Mouse (Mus musculus): Measurements from ENCODE around the gene Slc6a1.

Gene Slc6a1
- long read RNA-seq, experiment 1 = 0 reads
- long read RNA-seq, experiment 2 = 0 reads

DNA sequence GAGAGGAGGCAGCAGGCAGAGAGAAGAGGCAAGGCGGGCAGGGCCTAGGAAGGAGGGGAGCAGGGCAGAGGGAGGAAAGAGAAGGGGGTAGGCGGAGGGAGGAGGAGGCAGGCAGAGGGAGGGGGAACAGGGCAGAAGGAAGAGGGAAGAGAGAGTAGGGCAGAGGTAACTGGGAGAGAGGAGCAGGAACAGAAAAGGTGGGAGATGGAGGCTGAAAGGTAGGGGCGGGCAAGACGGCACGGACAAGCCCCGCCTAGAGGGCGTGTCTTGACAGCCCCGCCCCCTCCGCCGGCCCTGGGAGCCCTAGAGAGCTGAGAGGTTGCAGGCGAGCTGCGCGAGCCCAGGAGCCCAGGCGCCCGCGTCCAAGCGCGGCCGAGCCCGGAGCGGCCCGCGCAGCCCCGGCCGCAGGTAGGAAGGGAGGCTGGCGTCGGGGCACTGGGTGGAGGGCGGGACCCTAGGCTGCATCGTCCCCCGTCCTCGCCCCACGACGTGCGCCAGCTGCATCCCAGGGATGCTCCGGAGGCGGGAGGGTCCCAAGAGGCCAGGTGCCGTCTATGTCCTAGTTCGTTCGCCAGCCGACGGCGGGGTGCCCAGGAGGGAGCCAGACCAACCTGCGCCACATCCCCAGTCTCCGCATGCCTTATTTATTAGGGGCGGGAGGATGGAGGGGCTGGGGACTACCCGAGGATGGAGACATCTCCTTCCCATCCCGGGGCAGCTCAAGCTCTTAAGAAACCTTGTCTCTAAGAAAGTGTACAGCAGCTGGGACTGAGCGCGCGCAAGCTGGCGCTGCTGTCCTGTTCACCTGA lies at the start of gene Slc6a1:
TSS of gene Slc6a1 (plus strand) at position 167 of the 809 bp plus-strand sequence.
- intact Hi-C loops (cut with DNase I) = no loop called here

DNA sequence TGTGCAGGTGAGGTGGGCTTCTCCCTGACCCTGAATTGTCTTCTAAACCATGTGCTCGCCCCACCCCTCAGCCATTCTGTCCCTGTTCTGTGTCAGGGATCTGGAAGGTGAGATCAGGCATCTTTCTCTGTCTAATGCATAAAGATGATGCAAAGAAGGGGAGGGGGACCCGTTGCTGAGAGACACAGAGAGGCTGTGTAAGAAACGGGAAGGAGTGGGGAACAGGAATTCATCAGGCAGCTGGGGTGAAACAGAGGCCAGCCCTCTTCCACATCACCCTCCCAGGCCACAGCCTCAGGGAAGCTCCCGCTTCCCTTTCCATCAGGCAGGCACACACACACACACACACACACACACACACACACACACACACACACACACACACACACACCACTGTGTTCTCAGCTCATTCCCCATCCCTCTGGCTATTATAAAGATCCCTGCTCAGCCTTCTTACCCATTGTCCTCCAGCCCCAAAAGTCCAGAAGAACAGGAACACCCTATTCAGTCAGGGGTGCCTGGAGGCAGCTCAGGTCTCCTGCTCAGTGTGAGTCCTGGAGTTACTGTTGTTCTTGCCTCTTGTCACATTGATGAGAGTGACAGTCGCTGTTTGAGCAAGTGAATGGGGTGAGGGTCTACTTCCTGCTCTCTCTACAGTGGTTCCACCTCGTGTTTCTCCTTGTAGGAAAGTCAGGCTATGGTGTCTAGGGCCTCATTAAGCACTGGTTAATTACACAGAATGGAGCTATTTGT lies 43.4 kb upstream of the Slc6a1 start:
- intact Hi-C loops (cut with DNase I) = no loop called here

DNA sequence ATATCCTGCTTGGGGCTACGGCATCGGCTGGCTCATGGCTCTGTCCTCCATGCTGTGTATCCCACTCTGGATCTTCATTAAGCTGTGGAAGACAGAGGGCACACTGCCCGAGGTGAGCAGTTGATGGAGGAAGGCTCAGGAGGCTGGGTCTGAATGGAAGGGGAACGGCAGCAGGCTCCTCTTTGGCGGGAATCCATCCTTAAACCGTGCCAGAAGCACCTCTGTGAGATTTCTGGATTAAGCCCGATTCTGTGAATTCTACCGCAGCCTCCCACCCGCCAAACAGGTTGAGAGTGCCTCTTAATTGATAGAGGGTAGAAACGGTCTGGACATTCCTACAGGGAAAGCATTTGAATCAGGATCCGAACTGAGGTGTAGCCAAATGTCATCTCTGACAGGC lies 36.8 kb upstream of the Slc6a1 start:
- intact Hi-C loops (cut with DNase I) = no loop called here

DNA sequence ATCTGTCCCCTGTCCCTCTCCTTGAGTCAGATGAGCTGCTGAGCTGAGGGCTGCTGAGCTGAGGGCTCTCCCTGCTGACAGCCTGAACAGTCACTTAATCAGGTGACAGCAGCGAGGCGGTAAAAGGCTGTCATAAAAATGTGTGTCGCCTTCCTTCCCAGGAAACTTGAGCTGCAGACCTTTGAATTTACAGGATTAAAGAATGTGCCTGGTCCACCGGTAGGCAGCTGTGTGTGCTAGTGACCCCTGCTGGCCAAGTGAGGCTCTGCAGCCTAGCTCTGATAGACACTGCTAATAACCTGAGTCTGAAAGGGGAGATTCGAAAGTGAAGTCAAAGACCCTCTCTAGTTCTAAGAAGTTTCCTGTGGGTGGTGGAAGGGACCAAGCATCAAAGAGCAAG lies 32.1 kb upstream of the Slc6a1 start:
- intact Hi-C loops (cut with DNase I) = loop anchor here (5.0 to 10.0 kb wide), 2 partner anchors 163 to 486 kb away; no protein-coding TSS in a partner anchor

DNA sequence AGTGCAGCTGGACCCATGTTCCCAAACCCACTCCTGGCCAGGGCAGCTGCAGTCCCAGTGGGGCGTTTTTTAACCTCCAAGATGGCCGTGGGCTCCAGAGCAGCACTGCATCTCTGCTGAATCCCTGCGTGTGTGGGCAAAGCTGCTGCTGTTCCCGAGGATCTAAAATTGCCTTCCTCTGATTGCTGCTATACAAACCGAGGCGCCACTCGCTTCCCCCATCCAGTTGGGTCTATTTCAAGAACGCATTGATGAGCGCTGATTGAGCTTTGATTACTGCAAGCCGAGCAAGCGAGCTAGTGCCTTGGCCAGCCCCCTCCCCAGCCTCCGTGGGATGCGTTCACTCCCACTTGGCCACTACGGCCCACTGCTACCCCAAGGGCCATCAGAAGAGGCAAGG lies 27.5 kb upstream of the Slc6a1 start:
- intact Hi-C loops (cut with DNase I) = loop anchor here (5.0 to 10.0 kb wide), 2 partner anchors 168 to 490 kb away; no protein-coding TSS in a partner anchor

DNA sequence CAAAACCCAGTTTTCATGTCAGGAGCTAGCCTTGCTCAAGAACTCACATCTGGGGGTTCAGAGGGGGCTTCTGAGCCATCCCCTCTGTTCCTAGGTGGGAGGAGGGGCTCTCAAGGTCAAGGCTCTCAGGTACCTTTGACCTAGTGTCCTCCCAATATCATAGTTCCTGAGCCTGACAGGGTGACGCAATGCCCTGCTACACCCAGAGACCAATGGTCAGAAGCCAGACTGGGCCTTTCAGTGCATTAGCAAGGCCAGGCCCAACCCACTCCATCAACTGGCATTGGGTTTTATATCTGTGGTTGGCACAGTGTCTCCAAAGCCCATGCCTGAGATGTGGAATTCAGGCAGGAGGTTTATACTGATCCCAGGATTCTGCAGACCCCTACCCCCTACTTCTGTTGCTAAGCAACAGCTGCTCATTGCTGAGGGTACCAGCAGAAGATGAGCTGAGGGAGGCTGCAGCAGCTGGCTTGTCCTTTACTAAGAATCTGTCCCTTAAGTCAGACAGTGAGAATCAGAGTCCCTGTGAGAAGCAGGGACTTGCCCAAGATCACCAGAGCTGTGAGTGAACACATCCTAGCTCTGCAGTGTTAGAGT lies 24.6 kb upstream of the Slc6a1 start:
- intact Hi-C loops (cut with DNase I) = loop anchor here (10.0 kb wide), 1 partner anchor 493 kb away; no protein-coding TSS in a partner anchor

DNA sequence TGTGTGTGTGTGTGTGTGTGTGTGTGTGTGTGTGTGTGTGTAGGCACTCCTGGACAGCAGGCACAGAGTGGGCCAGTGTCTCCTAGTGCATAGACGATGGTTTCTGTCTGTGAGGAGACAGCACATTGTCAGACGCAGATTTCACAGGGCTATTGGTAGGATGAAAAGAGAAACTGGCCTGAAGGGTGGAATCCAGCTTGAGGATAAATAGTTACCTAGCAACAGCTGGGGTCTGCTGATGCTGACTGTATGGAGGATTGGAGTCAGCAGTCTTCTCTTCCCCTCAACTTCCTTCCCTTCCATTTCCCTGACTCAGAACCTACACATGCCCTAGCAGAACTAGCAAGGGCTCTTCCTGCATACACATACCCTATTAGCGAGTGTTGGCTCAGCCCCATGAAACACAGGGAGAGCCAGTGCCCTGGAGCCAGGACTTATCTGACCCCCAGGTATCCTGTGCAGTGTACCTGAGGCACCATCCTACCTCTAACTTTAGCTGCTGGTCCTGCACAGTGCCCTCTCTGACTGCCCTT lies 23.7 kb upstream of the Slc6a1 start:
- intact Hi-C loops (cut with DNase I) = loop anchor here (10.0 kb wide), 1 partner anchor 494 kb away; no protein-coding TSS in a partner anchor

DNA sequence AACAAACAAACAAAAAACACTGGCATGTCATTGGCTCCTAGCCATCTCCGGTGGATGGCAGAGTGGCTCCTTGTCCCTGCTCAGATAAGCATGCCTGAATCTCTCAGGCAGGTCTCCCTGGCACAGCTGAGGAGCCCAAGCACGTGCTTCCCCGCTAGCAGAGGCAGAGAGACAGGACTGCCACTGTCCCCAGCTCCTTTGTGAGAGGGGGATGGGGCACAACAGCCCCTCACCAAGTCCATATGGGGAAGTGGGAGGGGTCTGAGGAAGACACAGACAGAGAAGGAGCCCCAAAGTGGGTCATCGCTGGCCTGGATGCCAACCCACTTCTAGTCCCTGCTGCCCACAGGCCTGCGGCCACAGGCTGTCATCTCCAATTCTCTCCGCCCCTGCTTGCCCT lies 20.8 kb upstream of the Slc6a1 start:
- intact Hi-C loops (cut with DNase I) = no loop called here

DNA sequence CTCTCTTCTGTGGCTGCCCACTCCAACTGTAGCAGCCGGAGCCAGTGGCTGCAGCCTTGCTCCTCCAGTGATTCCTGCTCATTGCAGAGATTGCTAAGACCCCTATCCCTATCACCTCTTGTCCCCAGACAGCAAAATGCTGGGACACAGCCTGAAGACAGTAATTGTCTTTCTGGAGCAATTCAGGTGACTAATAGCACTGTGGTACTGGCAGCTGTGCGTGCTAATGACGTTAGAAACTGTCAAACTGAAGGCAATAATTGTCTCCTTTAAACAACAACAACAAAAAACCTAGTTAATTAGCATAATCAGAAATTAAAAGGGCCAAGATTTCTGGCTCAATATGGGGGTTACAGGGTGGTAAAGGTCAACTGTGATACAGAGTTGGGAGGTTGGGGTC lies 18.4 kb upstream of the Slc6a1 start:
- intact Hi-C loops (cut with DNase I) = no loop called here

DNA sequence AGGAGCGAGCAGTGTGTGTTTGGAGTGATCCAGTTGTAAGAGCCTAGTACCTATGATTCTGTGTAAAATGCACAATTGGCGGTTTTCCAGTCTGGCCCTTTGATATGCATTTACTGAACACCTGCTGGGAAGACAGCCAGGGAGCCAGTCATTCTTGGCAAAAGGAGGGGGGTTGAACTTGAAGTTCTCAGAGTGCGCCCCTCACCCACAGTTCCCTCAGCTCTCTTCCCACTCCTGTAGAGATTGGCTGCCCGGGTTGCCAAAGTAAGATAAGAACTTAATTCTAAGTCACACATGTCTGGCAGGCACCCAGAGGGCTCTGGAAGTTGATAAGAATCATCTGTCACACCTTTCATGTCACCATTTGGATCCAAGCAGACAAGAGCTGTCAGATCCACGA lies 18.0 kb upstream of the Slc6a1 start:
- intact Hi-C loops (cut with DNase I) = no loop called here

DNA sequence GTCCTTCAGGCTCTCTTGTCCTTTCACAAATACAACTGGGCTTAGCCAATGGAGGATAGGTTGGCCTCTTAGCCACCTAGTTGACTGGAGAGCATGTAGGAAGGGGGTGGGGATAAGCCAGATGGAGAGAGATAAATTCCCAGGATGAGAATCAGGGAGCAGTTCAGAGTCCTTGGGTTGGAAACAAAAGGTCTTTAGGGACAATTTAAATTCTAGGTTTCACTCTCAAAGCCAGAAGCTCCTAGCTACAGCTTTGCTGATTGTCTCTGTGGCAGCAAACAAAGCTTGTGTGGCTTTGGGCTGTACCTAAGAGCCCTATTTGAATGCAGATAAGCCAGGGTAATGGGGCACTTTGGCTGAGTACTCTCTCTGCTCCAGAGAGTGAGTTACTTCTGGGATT lies 16.2 kb upstream of the Slc6a1 start:
- intact Hi-C loops (cut with DNase I) = no loop called here

DNA sequence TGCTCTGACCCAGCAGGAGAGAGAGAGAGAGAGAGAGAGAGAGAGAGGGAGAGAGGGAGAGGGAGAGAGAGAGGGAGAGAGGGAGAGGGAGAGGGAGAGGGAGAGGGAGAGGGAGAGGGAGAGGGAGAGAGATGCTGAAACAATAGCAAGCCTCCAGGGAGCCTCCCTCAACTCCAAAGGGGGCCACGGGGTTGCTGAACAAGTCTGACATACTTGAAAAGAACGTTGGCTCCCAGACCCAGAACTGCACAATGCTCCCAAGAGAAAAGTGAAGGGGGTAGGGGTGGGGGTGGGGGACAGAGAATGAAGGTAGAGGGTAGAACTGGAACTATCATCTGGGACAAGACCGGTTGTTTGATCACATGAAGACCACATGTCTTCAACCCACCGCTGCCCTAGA lies 14.5 kb upstream of the Slc6a1 start:
- intact Hi-C loops (cut with DNase I) = no loop called here

DNA sequence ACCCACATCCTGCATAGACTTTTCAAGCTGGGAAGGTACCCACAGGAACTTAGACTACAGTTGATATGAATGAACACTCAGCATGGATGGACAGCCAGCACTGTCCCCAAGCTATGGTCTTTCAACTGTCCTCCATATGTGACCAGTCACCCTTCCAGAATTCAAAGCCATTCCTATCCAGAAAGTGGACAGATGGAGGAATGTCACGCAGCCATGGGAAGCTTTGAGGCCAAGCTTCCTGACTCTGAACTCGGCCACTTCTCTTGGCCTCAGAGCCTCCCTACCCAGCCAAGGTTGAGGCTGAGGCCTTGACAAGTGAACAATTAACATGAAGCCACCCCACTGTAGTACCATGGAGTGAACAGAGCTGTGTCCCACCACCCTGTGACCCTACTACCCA lies 12.8 kb upstream of the Slc6a1 start:
- intact Hi-C loops (cut with DNase I) = no loop called here

DNA sequence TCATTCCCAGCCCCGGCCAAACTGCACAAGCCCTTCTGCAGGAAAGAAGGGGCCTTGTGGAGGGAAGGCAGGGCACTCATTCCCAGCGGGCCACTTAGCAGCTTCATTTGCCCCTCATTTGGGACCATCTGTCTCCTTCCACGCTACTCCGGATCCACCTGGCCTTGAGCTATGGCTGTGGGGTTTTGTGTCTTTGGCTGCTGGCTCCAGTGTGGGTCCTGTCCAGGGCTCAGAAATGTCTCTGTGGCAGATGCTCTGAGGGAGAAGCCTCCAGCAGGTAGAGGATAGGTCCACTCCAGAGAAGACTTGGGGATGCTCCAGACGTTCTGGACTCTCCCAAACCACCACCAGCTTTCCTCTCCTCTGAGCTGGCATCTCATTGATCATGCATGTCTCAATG lies 11.6 kb upstream of the Slc6a1 start:
- intact Hi-C loops (cut with DNase I) = no loop called here

DNA sequence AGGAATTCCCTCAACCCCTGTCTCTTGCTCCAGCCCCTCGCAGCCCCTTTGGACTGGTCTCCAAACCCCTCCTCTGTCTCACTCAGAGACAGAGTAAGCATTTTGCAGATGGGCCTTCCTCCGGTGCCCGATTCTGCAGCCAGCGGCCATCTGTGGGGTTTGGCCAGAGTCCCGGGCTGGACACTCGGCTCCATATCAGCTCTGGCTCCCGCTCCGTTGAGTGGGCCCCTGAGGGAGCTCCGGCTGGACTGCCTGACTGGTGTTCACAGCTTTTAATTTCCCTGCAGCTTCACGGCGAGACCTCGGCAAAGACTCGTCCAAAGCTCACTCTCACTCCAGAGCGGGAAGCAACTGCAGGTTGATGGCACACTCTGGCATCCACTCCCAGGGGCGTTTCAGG lies 10.2 kb upstream of the Slc6a1 start:
- intact Hi-C loops (cut with DNase I) = no loop called here

DNA sequence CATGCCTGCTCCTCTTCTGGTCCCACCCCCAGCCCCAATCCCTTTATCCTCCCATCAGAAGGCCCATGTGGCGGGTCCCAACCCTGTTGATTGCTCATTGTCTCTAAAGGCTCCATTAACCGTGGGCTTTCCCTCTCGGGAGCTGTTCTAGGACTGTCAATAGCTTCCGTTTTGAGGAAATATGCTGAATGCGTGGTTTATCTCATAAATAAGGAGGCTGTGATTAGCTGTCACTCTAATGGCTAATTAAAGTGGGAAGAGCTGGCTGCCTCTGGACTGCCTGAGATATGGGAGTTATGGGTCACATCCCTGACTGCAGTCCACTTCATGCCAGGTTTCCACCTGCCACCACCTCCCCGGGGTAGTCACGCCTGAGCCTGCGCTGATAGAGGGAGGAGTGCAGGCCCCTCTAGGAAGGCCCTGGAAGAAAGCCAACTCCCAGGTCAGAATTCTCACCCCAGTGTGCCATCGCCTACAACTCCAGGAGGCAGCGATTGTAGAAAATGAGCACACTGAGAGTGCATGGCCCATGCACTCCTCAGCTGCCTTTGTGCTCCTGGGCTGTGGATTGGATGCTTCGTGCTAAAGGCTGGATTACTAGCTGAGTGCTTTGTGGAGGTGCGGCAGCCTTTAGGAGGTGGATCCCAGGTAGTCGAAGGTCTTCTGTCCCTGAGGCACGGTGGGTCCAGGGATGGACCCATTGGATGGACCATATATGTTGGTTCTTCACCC lies 8.3 kb upstream of the Slc6a1 start:
- intact Hi-C loops (cut with DNase I) = no loop called here

DNA sequence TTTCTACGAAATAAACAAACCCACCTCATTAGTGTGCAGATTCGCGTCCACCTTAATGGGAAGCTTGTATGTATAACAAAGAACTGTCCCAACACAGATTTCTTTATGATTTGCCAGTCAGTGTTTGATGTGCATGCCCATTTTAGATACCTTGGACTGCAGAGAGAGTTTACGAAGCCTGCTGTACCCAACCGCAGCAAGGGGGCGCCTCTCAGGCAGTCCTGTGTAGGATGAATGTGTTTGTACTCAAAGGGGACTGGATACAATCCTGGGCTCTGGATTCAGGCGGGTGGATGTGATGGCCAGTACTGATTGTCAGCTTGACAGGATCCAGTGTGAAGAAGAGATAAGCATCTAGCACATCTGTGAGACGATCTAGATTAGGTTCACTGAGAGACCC lies 6.6 kb upstream of the Slc6a1 start:
- intact Hi-C loops (cut with DNase I) = no loop called here

DNA sequence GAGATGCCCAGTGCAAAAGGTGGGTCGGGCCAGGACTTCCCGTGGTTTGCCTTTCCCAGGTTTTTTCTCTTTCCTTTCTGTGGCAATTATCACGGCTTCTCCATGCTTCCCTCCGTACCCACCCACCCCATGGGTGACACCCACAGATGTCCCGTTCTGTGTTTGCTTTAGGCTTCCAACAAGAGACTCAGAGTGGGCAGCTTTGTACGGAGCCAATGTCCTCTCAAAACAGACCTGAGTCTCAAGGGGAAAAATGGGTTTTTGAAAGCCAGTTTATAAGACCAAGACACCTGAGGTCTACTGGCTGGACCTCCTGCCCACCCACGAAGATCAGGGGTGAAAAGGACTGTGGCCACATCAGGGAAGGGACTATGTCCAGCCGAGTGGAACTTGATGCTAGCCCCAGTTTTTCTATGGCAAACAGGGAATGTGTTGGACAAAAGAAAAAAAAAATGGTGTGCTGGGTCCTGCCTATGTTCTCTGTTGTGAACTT lies 889 bp downstream of the Slc6a1 start:
- intact Hi-C loops (cut with DNase I) = no loop called here

DNA sequence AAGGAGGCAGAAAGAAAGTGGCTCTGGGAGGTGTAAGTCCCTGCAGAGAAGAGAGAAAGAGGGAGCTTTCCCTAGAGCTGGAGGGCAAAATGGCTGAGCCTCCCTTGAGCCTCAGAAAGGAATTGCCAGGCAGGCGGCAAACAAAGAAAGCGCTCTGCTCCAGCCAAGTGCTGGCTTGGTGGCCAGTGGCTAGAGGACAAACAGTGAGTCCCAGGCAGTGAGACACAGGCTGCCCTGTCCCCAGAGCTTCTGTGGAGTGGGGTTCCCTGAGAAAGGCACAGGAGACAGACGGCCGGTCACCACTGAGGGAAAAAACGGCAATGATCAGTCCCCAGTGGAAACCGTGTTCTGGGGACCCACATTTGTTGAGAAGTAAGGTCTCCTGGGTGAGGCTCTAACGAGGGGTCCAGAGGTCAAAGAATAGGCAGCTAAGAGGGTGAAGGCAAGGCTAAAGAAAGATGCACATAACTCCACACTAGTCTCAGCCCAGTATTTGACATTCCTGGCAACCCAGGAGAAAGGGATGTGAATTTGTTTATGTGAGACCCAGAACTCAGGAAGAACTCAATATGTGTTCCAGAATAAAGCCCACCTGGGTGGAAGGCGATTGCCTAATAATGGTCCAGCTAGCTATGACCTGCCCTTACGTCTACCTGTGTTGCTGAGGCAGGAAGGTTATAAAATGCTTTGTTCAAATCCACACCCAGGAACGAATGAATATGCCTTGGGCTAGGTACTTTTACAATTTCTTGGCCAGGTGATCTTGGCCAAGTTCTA lies 1.7 kb downstream of the Slc6a1 start:
- intact Hi-C loops (cut with DNase I) = no loop called here

DNA sequence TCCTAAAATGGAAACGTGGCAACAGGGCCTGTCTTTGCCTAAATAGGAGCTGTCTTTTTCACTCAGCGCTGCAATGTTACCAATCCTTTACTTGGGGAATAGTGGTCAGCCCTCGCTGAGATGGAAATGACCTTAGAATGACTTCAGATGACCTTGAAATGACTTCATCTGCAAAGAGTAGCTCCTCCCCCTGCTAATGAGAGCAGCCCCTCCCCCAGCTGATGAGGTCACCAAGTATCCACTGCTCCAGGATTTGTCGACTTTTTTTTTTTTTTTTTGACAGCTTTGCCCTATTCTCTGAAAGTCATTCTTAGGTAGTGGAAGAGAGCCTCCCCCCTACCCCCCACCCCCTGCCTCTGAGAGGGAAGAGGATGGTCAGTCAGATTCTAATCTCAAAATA lies 3.0 kb downstream of the Slc6a1 start:
- intact Hi-C loops (cut with DNase I) = no loop called here

All from adrenal gland (tissue).